Mouse (Mus musculus) embryonic facial prominence, embryonic 13.5 days (tissue): ENCODE results near the gene Olfr514. TPM values are rescaled to one million over a fixed set of nuclear protein-coding genes. Genes with fewer than 3 reads are reported as not detected.
"Not testable (repeated sequence)": the region's sequence is repeated elsewhere in the genome, so short reads cannot be mapped to it uniquely, and the experiment has no call there.

Source experiments
- ATAC-seq: fragments of 200-750 bp; cut with Nextera tagmentation; 2 replicates; pipeline ENCODE4 v1.8.0; 2017; ENCODE audit warnings: low read depth; ENCODE audit not compliant: insufficient number of reproducible peaks, insufficient read depth, low FRiP score, low TSS enrichment
- H3K27ac ChIP-seq: fragments of 300-500 bp; sonication (generic); 2 replicates; pipeline ENCODE4 v1.5.1; 2015; ENCODE audit warnings: moderate library complexity, mild to moderate bottlenecking, inconsistent platforms
- H3K27me3 ChIP-seq: fragments of 300-500 bp; sonication (generic); 2 replicates; pipeline ENCODE4 v1.6.1; 2015; ENCODE audit warnings: mild to moderate bottlenecking, inconsistent platforms
- H3K36me3 ChIP-seq: fragments of 300-500 bp; sonication (generic); 2 replicates; pipeline ENCODE4 v1.6.1; 2015; ENCODE audit warnings: mild to moderate bottlenecking, inconsistent platforms
- H3K4me1 ChIP-seq: fragments of 300-500 bp; sonication (generic); 2 replicates; pipeline ENCODE4 v1.6.1; 2015; ENCODE audit warnings: inconsistent platforms
- H3K4me2 ChIP-seq: fragments of 300-500 bp; sonication (generic); 2 replicates; pipeline ENCODE4 v1.6.1; 2015; ENCODE audit warnings: moderate library complexity, mild to moderate bottlenecking, inconsistent platforms
- H3K4me3 ChIP-seq: fragments of 300-500 bp; sonication (generic); 2 replicates; pipeline ENCODE4 v1.5.1; 2015; ENCODE audit warnings: mild to moderate bottlenecking, inconsistent platforms
- H3K9ac ChIP-seq: fragments of 300-500 bp; sonication (generic); 2 replicates; pipeline ENCODE4 v1.6.1; 2015; ENCODE audit warnings: mild to moderate bottlenecking, inconsistent platforms
- H3K9me3 ChIP-seq: fragments of 300-500 bp; sonication (generic); 2 replicates; pipeline ENCODE4 v1.6.1; 2016; ENCODE audit warnings: inconsistent platforms
- WGBS: fragments of 180-500 bp; shearing (Covaris S2); methylation state at CpG from one replicate; pipeline ENCODE4 v1.1.7; 2015; ENCODE audit warnings: mixed read lengths; 5-methylcytosine and 5-hydroxymethylcytosine counted together
- polyA plus RNA-seq: library from polyadenylated mRNA; unstranded; fragments of >200 nt; fragmentation: Nextera tagmentation; extraction: Ambion mirVana; gene quantifications from 2 replicates; pipeline ENCODE4 v1.2.1, GENCODE M21; 2015

Gene Olfr514
- not detected in 2 replicates for polyA plus RNA-seq

DNA sequence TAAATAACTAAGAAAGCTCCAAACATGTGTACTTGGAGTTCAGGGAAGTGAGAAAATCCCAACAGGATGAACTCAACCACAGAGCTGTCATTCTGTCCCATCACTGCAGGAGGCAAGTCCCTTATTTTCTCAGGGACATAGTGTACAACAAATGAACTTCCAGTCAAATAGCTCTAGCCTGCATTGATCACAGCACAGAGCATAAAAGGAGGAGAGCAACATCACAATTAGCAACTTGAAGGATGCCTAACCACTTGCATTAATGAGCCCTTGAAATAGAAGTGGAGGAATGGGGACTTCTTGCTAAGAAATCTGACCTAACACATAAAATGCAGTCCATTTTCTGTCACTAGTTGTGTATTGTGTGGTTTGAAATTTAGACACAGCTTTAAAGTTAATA lies at the start of gene Olfr514:
Olfr514 (minus strand) TSS at position 101 of the 400 bp plus-strand sequence.
- no peak within 1 kb of the TSS for H3K4me3 ChIP-seq
- no peak for ATAC-seq
- no peaks in the 10 kb centered on the region for H3K9me3 ChIP-seq
- H3K27ac ChIP-seq: no peak within 1 kb of the TSS
- no peak within 1 kb of the TSS for H3K4me2 ChIP-seq
- no peaks in the 10 kb centered on the region for H3K27me3 ChIP-seq
- H3K9ac ChIP-seq: no peak within 1 kb of the TSS
- H3K36me3 ChIP-seq: no peaks in the 10 kb centered on the region
- no peaks in the 10 kb centered on the region for H3K4me1 ChIP-seq

DNA sequence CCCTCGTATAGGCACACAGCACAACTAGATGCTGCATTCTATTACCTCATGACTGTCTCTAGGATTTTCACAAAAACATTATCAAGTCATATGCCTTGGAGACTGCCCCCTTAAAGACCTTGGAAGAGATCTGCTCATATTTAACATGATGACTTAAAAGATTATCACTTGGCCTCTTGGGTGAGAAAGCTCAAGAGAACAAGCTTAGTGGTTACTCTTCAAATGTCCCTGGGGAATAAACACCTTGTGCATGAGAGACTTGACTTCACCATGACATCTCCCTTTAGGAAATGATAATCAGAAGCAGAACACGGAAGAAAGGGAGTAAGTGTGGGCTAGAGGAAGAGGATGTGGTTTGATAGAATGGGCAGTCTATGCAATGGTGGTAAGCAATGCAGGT lies 46.5 kb upstream of the Olfr514 start, which contains the start of gene Olfr517:
Olfr517 (minus strand) TSS at position 101 of the 400 bp plus-strand sequence.
- Histone ChIP-seq H3K36me3 (no peaks in the 10 kb centered on the region), H3K4me1 (no peaks in the 10 kb centered on the region), H3K4me2 (no peak within 1 kb of the TSS), H3K9ac (no peak within 1 kb of the TSS), H3K4me3 (no peak within 1 kb of the TSS), H3K27me3 (no peaks in the 10 kb centered on the region), H3K9me3 (no peaks in the 10 kb centered on the region), H3K27ac (no peak within 1 kb of the TSS)
- ATAC-seq: no peak
- 56% methylated on average over 2 of the region's 2 CpGs for WGBS

DNA sequence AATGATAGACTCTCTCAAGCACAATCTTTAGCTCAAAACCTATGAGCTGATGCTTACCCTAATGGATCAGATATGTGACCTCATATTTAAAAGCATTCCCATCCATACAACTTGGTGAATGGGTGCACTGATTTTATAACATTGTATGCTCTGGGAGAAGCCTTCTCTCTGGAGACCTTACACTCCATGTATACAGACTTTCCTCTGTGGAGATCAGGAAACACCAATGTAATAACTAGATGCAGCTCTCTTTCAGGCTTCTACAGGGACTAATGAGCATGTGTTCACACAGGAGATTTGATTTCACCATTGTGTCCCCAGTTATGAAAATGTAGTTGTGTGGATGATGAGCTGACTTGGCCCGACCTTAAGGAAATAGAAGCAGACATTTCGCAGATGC lies 24.6 kb upstream of the Olfr514 start, which contains the start of gene Olfr516:
Olfr516 (minus strand) TSS at position 101 of the 400 bp plus-strand sequence.
- Histone ChIP-seq H3K9me3 (no peaks in the 10 kb centered on the region), H3K36me3 (no peaks in the 10 kb centered on the region), H3K4me3 (no peak within 1 kb of the TSS), H3K4me1 (no peaks in the 10 kb centered on the region), H3K4me2 (no peak within 1 kb of the TSS), H3K9ac (no peak within 1 kb of the TSS), H3K27ac (no peak within 1 kb of the TSS), H3K27me3 (no peaks in the 10 kb centered on the region)
- 82% methylated on average over 2 of the region's 2 CpGs for WGBS
- ATAC-seq: no peak

DNA sequence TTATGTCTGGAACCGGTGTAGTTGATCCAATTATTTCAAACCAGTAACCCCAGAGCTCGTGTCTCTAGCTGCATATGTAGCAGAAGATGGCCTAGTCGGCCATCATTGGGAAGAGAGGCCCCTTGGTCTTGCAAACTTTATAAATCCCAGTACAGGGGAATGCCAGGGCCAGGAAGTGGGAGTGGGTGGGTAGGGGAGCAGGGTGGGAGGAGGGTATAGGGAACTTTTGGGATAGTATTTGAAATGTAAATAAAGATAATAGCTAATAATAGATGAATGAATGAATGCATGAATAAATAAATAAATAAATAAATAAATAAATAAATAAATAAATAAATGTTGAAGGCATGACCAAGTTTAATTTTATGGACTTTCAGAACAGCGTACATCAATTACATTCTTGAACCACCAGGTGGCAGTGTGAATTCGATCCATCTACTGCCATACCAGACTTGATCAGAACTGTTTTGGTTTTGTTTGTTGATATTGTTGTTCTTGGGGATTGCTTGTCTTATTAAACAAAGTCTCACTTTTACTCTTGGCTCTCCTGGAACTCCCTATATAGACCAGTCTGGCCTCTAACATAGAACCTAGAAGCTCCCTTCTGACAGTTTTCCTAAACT lies 11.1 kb downstream of the Olfr514 start:
- ATAC-seq, H3K36me3 ChIP-seq: not testable (repeated sequence)

DNA sequence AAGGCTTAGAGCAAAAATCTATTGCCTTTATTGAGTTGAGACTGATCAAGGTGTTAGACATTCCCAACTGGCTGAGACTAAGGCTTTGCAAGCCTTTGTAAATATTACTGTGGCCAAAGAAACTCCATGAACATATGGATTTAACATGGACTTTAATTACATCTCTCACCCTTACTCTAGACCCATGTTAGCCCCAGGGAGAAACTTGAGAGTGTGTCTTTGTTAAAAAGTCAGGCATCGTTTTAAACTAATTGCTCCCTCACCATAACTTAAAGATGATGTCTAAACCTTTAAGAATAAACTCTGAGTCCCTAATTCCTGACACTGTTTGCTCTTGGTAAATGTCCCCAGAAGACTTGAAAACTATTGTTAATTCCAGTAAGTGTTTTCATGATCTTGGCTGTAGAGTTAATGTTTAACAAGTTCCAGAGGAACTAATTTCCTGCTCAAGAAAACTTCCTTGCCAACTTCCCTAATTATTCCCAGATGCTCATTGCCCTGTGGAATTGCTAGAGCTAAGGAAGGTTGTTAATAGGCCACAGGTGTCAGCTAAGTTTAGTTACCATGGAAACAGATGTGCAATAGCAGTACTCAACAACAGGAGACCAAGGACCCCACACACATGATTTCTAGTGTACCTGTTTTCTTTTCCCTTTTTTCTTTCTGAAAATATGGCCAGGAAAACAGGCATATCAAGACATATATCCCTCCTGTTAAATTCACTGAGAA lies 28.4 kb downstream of the Olfr514 start:
- H3K9me3 ChIP-seq: no peaks in the 10 kb centered on the region
- H3K4me1 ChIP-seq: 0 out of 2 replicates have a peak, but pooled peaks cover 4% of the 10 kb centered on the region
- H3K9ac ChIP-seq: no peak overlapping the region
- ATAC-seq: no peak; the same call in 1 of the 2 replicates
- H3K27me3 ChIP-seq: no peaks in the 10 kb centered on the region
- 0% methylated on average over 1 of the region's 1 CpGs for WGBS
- no peak overlapping the region for H3K4me2 ChIP-seq
- no peaks in the 10 kb centered on the region for H3K36me3 ChIP-seq
- no peak overlapping the region for H3K4me3 ChIP-seq
- H3K27ac ChIP-seq: no peak overlapping the region

More for the DNA sequence above, 11.1 kb downstream of the Olfr514 start:
- not testable (repeated sequence) for H3K9me3 ChIP-seq, H3K4me3 ChIP-seq, H3K9ac ChIP-seq, H3K27me3 ChIP-seq, H3K4me1 ChIP-seq, H3K4me2 ChIP-seq, H3K27ac ChIP-seq
- 44% methylated on average over 5 of the region's 5 CpGs for WGBS

Other genes with a start within 250 kb of the Olfr514 start
- gene Olfr506, start 215.2 kb downstream of the Olfr514 start, polyA plus RNA-seq: not detected in 2 replicates
- gene Olfr507, start 204.2 kb downstream of the Olfr514 start, polyA plus RNA-seq: not detected in 2 replicates
- gene Olfr508, start 196.0 kb downstream of the Olfr514 start, polyA plus RNA-seq: not detected in 2 replicates
- 0.06 and 0.25 TPM in 2 replicates for gene Olfr509, start 174.1 kb downstream of the Olfr514 start, polyA plus RNA-seq
- gene Olfr510, start 159.6 kb downstream of the Olfr514 start, polyA plus RNA-seq: not detected in 2 replicates
- gene Olfr512, start 112.7 kb downstream of the Olfr514 start, polyA plus RNA-seq: not detected in 2 replicates
- gene Olfr513, start 75.0 kb downstream of the Olfr514 start, polyA plus RNA-seq: not detected in 2 replicates
- gene Olfr516, start 24.5 kb upstream of the Olfr514 start, polyA plus RNA-seq: not detected in 2 replicates
- not detected in 2 replicates for gene Olfr517, start 46.4 kb upstream of the Olfr514 start, polyA plus RNA-seq
- not detected in 2 replicates for gene Olfr518, start 59.0 kb upstream of the Olfr514 start, polyA plus RNA-seq
- not detected in 2 replicates for gene Olfr519, start 68.4 kb upstream of the Olfr514 start, polyA plus RNA-seq
- gene Nlrp10, start 104.2 kb upstream of the Olfr514 start, polyA plus RNA-seq: 0.11 TPM in 2 replicates
- 93.2 and 111 TPM in 2 replicates for gene Eif3f, start 108.4 kb upstream of the Olfr514 start, polyA plus RNA-seq
- 3.9 and 4.3 TPM in 2 replicates for gene Tub, start 124.3 kb upstream of the Olfr514 start, polyA plus RNA-seq